Mouse (Mus musculus): ENCODE data around the gene Hoxa7.

- no peak for TF ChIP-seq ZC3H11A (IDR thresholded peaks at IDR 0.05; ENCODE audit: borderline replicate concordance, low read depth, low read length)
- TF ChIP-seq HCFC1 (IDR thresholded peaks at IDR 0.05; ENCODE audit: borderline replicate concordance, insufficient read depth, low read length) = no peak
- no peak for TF ChIP-seq ZNF384 (IDR thresholded peaks at IDR 0.05; ENCODE audit: low read depth, low read length)
Measured at GRCm38 (mm10) chr6:52252775-52253376, 31.2 kb upstream of the Hoxa7 start.

Measured in ES-E14 (cell line).